Mouse (Mus musculus) C2C12 (cell line): ENCODE data around the gene Camkk2.

Source experiments
- CEBPB ChIP-seq: IDR thresholded peaks from one replicate; pipeline ENCODE4 v1.6.1; 2011; ENCODE audit warnings: low read depth, mild to moderate bottlenecking, control low read depth, moderate library complexity
- CTCF ChIP-seq: IDR thresholded peaks from one replicate; pipeline ENCODE4 v1.5.1; 2011; ENCODE audit not compliant: control insufficient read depth, insufficient read depth, insufficient read length
- FOSL1 ChIP-seq: IDR thresholded peaks from one replicate; pipeline ENCODE4 v1.8.0; 2011; ENCODE audit warnings: mild to moderate bottlenecking, low read length; ENCODE audit not compliant: poor library complexity, insufficient read depth, severe bottlenecking
- MAX ChIP-seq: IDR thresholded peaks from one replicate; pipeline ENCODE4 v1.6.1; 2011; ENCODE audit warnings: mild to moderate bottlenecking, control low read depth
- MYOD1 ChIP-seq: IDR thresholded peaks from one replicate; pipeline ENCODE4 v1.6.1; 2011; ENCODE audit warnings: low read depth; ENCODE audit not compliant: control insufficient read depth, insufficient read length
- MYOG ChIP-seq: IDR thresholded peaks from one replicate; pipeline ENCODE4 v1.6.1; 2011; ENCODE audit not compliant: control insufficient read depth, insufficient read length; ENCODE audit errors: extremely low read depth
- USF1 ChIP-seq: IDR thresholded peaks from one replicate; pipeline ENCODE4 v1.6.1; 2011; ENCODE audit warnings: low read depth, mild to moderate bottlenecking, control low read depth, moderate library complexity

DNA sequence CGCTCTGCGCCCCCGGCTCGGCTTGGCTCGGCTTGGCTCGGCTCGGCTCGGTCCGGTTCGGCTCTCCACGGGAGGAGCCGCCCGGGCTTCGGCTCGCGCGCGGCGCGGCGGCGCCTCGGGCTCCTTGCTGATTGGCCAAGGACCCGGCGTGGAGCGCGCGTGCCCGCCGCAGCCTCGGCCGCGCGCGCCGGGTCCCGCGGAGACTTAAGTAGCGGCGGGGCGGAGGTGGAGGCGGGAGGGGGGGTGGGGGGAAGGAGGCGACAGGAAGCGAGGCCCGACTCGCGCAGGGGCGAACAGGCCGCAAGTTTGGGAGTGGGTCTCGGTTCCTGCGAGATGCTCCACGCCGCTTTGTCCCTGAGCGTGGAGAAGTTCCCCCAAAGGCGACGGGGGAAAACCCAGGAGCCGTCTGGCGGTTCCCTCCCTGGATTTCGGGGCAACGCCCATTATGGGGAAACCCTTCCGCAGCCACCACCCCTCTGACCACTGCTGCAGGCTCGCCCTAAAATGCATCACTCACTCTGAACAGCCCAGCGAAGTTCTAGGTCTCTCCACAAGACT is at the start of gene Camkk2:
- TF ChIP-seq CTCF, result no peak
- no peak for TF ChIP-seq MYOD1
- TF ChIP-seq MAX, result no peak
- no peak for TF ChIP-seq USF1
- no peak for TF ChIP-seq CEBPB
- no peak for TF ChIP-seq MYOG
- no peak for TF ChIP-seq FOSL1
